Mouse (Mus musculus): ENCODE data around the gene H1fx.

- TF ChIP-seq GATA1 (IDR thresholded peaks at IDR 0.05; ENCODE audit: borderline replicate concordance, low read length) (no peak), FLI1 (IDR thresholded peaks at IDR 0.05; ENCODE audit: low read length) (no peak)
Observed at GRCm38 (mm10) chr6:87981547-87982256, at the start of gene H1fx.
